Mouse (Mus musculus): ENCODE measurements around the gene Unc13c.

- no peak for TF ChIP-seq CTCF (IDR thresholded peaks at IDR 0.05)
- no peak for TF ChIP-seq EP300 (IDR thresholded peaks at IDR 0.05)
These were observed 16.4 kb downstream of the Unc13c start for GRCm38 (mm10) chr9:73952331-73952730.

All from lung, postnatal 0 days (tissue).